ENCODE assay signal across 10 mouse cellular contexts in the genomic region with DNA sequence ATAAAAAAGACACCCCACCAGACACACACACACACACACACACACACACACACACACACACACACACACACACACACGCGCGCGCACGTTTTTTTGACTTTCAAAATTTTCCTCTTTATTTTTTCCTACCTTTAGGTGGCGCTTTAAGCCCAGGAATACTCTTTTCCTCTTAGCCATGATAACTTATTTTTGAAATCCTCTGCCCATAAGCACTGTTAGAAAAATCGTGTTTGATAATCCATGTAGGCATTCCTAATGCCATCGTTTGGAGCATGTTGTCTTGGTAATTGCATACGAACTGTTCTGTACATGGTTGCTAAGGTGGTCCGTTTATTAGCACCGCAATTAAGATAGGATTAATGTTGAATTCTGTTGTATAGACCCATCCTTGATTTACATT. TPM values are rescaled to one million over a fixed set of nuclear protein-coding genes. Genes with fewer than 3 reads are reported as not detected.
DNase-seq lines count a peak whose midpoint lies in the region; ATAC-seq and TF ChIP-seq lines count a peak whose summit lies in the region.
"Had no signal": no experiment of that assay in that cellular context is flagged by ENCODE, and none has a peak within 500 bp of the region (broad histone marks: within the 10 kb centered on the region; RNA-seq: fewer than 3 reads in every experiment).

No protein-coding gene starts in this region.

- H3K4me2 ChIP-seq in midbrain, embryonic 16.5 days (ENCODE audit: low read length) = no peak overlapping the region
- H3K4me2 ChIP-seq: limb, embryonic 13.5 days had no signal

- no peak for TF ChIP-seq CTCF in brain, embryonic 14.5 days (IDR thresholded peaks at IDR 0.05; ENCODE audit: borderline replicate concordance, extremely low read depth, insufficient read depth, insufficient read length)

- no peak overlapping the region for H3K9ac ChIP-seq in midbrain, embryonic 16.5 days (ENCODE audit: low read depth, low read length)
- H3K9ac ChIP-seq: limb, embryonic 13.5 days had no signal

- H3K4me1 ChIP-seq in midbrain, embryonic 16.5 days (ENCODE audit: control insufficient read depth, insufficient read depth, low read length) = no peaks in the 10 kb centered on the region
- H3K4me1 ChIP-seq: limb, embryonic 13.5 days had no signal

- WGBS in midbrain, embryonic 16.5 days = 69% methylated on average over 11 of the region's 11 CpGs

- intact Hi-C loops in left cerebral cortex, postnatal 4 days (cut with DNase I) = loop anchor here (5.0 kb wide), 1 partner anchor 1624 kb away; no protein-coding TSS in a partner anchor

- H3K27me3 ChIP-seq in midbrain, embryonic 16.5 days (ENCODE audit: control insufficient read depth, insufficient read depth, low read depth, low read length) = no peaks in the 10 kb centered on the region
- H3K27me3 ChIP-seq: limb, embryonic 13.5 days had no signal

- H3K9me3 ChIP-seq in midbrain, embryonic 16.5 days (replicated peaks; ENCODE audit: control insufficient read depth, low read length, poor library complexity, severe bottlenecking) = no peaks in the 10 kb centered on the region
- H3K9me3 ChIP-seq: limb, embryonic 13.5 days had no signal

- H3K27ac ChIP-seq in midbrain, embryonic 16.5 days (ENCODE audit: low read length) = no peak overlapping the region
- H3K27ac ChIP-seq: limb, embryonic 13.5 days had no signal

- no peak overlapping the region for H3K4me3 ChIP-seq in midbrain, embryonic 16.5 days (ENCODE audit: low read depth, low read length)
- H3K4me3 ChIP-seq: limb, embryonic 13.5 days had no signal

- H3K36me3 ChIP-seq in midbrain, embryonic 16.5 days (ENCODE audit: control insufficient read depth, insufficient read depth, low read length) = no peaks in the 10 kb centered on the region
- H3K36me3 ChIP-seq: limb, embryonic 13.5 days had no signal

- no peak for TF ChIP-seq POLR2A in brain, embryonic 14.5 days (IDR thresholded peaks at IDR 0.05; ENCODE audit: borderline replicate concordance, extremely low read depth, insufficient read depth, insufficient read length, poor library complexity, severe bottlenecking)

- ATAC-seq in midbrain, embryonic 16.5 days = peak; percentile 85

- peak; percentile 6 for DNase-seq in left cerebral cortex, adult 11 months (ENCODE audit: low spot score)
- DNase-seq in left cerebral cortex, postnatal 4 days = no peak
- peak; percentile 5 for DNase-seq in MEL-GATA-1-ER (ENCODE audit: extremely low read depth, low read depth)
- DNase-seq in brain, embryonic 14.5 days (ENCODE audit: low read depth) = peak; percentile 43
- DNase-seq in adrenal gland, postnatal 10 days = no peak
- DNase-seq in spleen, postnatal 14 days (ENCODE audit: low spot score in 2 of 2) = no peak
- DNase-seq: cerebellum, adult 11-12 months; kidney, postnatal 10 days had no signal

RNA-seq across cellular contexts. Expression of a gene that starts 43.1 kb away (rescaled TPM):
- total RNA-seq in left cerebral cortex, postnatal 4 days (2021) = 1 to 10 TPM; 5.7 to 6.6 TPM
- 8.4 and 12.7 TPM in 2 replicates for polyA plus RNA-seq in brain, embryonic 14.5 days (2012; rRNA removed)
- 8.5 and 9.0 TPM in 2 replicates for polyA plus RNA-seq in midbrain, embryonic 16.5 days (2015; fragmentation: Nextera tagmentation; extraction: Ambion mirVana)
- 1 to 10 TPM; 7.8 to 7.9 TPM for total RNA-seq in adrenal gland, postnatal 10 days (2021)

RNA-seq across cellular contexts. Expression of a gene that starts 43.4 kb away (rescaled TPM):
- 10 to 100 TPM; 24.4 to 27.3 TPM for total RNA-seq in left cerebral cortex, postnatal 4 days (2021)
- 12.2 and 12.4 TPM in 2 replicates for polyA plus RNA-seq in brain, embryonic 14.5 days (2012; rRNA removed)
- 18.7 and 19.6 TPM in 2 replicates for polyA plus RNA-seq in midbrain, embryonic 16.5 days (2015; fragmentation: Nextera tagmentation; extraction: Ambion mirVana)
- 100 to 1,000 TPM; 132 to 140 TPM for total RNA-seq in adrenal gland, postnatal 10 days (2021)

Comparison
In these comparisons a context has a peak if more than half of its experiments do, and no peak if none do; other contexts are left out.
1. DNase-seq: peak in left cerebral cortex, adult 11 months (single experiment), MEL-GATA-1-ER (single experiment) and brain, embryonic 14.5 days (single experiment); none in left cerebral cortex, postnatal 4 days (single experiment), adrenal gland, postnatal 10 days (single experiment) and spleen, postnatal 14 days (0 of 2).
2. RNA of a gene that starts 43.4 kb away (total RNA-seq): 132 to 140 TPM in adrenal gland, postnatal 10 days; 24.4 to 27.3 TPM in left cerebral cortex, postnatal 4 days; every median in the first group is over 4 times any median in the second.